Mouse (Mus musculus): ENCODE measurements at regions not wholly inside any gene's neighbourhood (a gene's known extent, or its start where the extent isn't known, plus 50 kb on each side); places are given as distances from the start of the nearest gene placed in this dataset.

DNA sequence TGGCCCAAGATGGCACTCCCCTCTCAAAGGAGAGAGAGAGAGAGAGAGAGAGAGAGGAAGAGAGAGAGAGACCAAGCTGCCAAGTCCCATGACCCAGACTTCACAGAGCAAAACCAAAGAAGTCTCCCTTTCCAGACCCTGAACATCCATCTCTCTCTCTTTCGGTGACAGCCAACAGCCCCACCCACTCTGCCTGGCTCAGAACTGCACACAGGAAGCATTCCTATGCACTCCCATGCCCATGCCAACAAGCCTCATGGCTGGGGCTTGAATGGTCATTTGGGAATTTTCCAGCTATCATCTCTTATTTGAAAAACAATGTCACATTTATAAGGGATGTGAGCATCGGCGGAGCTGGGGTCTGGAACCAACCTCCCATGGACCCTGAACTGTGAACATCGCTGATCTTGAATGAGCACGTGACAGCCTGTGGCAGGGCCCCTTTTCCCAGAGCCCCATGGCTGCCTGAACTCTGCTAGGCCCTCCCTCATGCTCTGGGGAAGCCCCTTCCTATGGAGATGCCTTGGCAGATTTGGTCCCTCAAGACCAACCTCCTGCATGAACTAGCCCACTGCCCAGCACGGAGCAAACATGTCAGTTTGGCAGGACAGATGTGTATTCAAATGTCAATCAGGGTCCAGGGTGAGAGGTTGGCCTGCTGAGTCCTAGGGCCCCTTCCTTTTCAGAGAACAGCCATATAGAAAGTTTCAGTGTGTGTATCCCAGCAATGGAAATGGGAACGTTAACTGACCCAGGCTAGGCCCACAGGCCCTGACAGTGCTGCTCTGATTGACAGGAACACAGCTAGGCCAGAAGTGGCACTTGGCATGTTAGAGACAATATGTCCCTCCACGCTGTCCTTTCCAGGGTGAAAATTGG lies 244.8 kb upstream of the Rtl1 start:
- no peak overlapping the region for H3K9ac ChIP-seq
- H3K36me3 ChIP-seq: no peaks in the 10 kb centered on the region
- no peak overlapping the region for H3K27ac ChIP-seq (replicated peaks)
- no peak overlapping the region for H3K4me3 ChIP-seq
- no peak overlapping the region for H3K4me2 ChIP-seq
- 0 out of 2 replicates have a peak, but pooled peaks have one; percentile 11 for ATAC-seq (ENCODE audit: low read depth)
- peaks cover 4% of the 10 kb centered on the region; the same call in 1 of the 2 replicates for H3K27me3 ChIP-seq
- peaks cover 17% of the 10 kb centered on the region for H3K4me1 ChIP-seq (replicated peaks)
- no peaks in the 10 kb centered on the region for H3K9me3 ChIP-seq
- 67% methylated on average over 8 of the region's 8 CpGs for WGBS

DNA sequence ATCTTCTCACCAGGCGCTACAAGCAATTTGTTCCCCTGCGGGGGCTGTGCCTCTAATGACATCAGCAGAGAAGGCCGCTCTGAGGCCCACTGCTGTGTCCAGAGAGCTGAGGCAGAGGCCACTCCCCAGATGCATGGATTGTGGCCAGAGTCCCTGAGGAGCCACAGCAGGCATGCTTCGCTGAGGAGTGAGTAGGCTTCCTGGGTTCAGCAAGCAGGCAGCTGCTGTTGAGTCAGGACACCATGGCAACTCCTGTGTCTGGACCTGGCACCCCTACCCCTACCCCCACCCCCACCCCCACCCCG lies 245.4 kb upstream of the Rtl1 start:
- ATAC-seq (ENCODE audit: low read depth): no peak
- Histone ChIP-seq H3K4me3 (no peak overlapping the region), H3K9ac (no peak overlapping the region), H3K36me3 (no peaks in the 10 kb centered on the region), H3K4me2 (no peak overlapping the region), H3K27me3 (peaks cover 4% of the 10 kb centered on the region; the same call in 1 of the 2 replicates), H3K4me1 (replicated peaks) (peaks cover 11% of the 10 kb centered on the region), H3K27ac (replicated peaks) (no peak overlapping the region), H3K9me3 (no peaks in the 10 kb centered on the region)
- 30% methylated on average over 5 of the region's 5 CpGs for WGBS

DNA sequence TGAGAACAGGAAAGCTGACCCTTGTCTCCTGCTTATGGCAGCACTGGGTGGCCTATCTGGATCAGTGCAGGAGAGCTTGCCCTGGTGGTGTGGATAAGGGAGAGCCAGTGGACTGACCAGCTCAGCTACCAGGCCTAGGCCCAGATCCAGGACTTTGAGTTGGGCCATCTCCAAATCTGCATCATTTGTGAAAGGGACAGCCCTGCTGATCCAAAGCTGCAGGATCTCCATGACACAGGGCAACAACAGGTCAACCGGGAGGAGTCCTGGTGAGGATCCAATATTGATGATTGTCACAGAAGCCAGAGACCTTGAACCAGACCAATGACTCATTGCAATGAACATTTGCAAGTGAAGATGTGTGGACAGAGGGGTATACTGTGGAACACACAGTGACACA lies 256.2 kb upstream of the Rtl1 start:
- Histone ChIP-seq H3K4me1 (replicated peaks) (no peaks in the 10 kb centered on the region), H3K9ac (no peak overlapping the region), H3K27ac (replicated peaks) (no peak overlapping the region), H3K4me3 (no peak overlapping the region), H3K27me3 (no peaks in the 10 kb centered on the region), H3K4me2 (no peak overlapping the region), H3K9me3 (peaks cover 12% of the 10 kb centered on the region), H3K36me3 (no peaks in the 10 kb centered on the region)
- WGBS: 94% methylated on average over 1 of the region's 1 CpGs
- no peak for ATAC-seq (ENCODE audit: low read depth)

DNA sequence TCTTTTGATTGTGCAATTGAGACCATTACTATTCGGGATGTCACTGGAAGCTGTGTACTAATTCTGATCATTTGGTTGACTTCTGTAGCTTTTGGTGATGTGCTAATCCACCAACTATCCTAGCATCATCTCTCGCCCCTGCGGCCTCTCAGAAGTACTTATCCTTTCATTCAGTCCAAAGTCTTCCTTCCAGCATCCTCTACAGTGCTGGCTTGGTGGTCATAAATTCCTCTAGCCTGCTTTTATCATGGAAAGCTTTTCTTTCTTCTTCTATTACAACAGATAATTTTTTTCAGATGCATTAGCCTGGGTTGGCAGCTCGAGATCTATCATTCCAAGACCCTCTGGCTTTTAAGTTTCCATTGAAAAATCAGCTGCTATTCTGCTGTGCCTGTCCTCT lies 257.6 kb upstream of the Rtl1 start:
- 59% methylated on average over 4 of the region's 4 CpGs for WGBS
- H3K27ac ChIP-seq (replicated peaks): no peak overlapping the region
- H3K27me3 ChIP-seq: no peaks in the 10 kb centered on the region
- no peak for ATAC-seq (ENCODE audit: low read depth)
- no peak overlapping the region for H3K4me3 ChIP-seq
- H3K9me3 ChIP-seq: peaks cover 10% of the 10 kb centered on the region
- H3K36me3 ChIP-seq: no peaks in the 10 kb centered on the region
- no peaks in the 10 kb centered on the region for H3K4me1 ChIP-seq (replicated peaks)
- no peak overlapping the region for H3K9ac ChIP-seq
- no peak overlapping the region for H3K4me2 ChIP-seq

DNA sequence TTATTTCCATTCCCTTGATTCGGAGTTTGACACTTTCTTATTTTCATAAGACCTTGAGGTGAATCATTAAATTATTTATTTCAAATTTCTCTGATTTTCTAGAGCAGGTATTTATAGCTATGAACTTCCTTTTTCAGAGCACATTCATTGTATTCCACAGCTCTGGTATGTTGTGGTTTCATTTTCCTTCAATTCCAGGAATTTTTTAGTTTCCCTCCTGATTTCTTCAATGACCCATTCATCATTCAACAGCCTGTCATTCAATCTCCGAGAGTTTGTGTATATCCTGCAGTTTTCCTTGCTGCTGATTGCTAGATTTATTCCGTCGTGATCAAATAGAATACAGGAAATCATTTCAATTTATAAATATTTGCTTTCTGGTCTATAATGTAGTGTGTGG lies 264.7 kb upstream of the Rtl1 start:
- no peaks in the 10 kb centered on the region for H3K36me3 ChIP-seq
- no peaks in the 10 kb centered on the region for H3K4me1 ChIP-seq (replicated peaks)
- WGBS: 79% methylated on average over 4 of the region's 4 CpGs
- no peak for ATAC-seq (ENCODE audit: low read depth)
- no peak overlapping the region for H3K4me2 ChIP-seq
- H3K9me3 ChIP-seq: no peaks in the 10 kb centered on the region
- H3K27ac ChIP-seq (replicated peaks): no peak overlapping the region
- no peak overlapping the region for H3K4me3 ChIP-seq
- no peak overlapping the region for H3K9ac ChIP-seq
- no peaks in the 10 kb centered on the region for H3K27me3 ChIP-seq

DNA sequence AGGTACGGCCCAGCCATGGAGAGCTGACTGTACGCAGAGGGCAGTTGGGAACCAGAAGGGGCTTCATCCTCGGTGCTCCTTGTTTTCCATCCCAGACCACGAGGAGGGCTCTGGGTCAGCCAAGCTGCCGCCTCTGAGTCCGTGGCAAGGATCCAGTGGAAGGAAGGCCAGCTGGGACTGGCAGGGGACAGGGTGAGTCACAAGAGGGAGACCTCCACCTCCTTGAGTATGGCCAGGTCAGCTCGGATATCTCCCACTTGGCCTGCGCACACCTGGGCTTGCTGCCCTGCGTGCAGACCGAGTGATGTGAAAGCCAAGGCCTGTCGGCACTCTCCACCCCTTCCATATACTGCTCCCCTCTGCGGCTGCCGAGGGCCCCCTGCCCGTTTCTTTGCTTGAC lies 270.9 kb upstream of the Rtl1 start:
- 89% methylated on average over 14 of the region's 14 CpGs for WGBS
- Histone ChIP-seq H3K27ac (replicated peaks) (no peak overlapping the region), H3K4me3 (no peak overlapping the region)

DNA sequence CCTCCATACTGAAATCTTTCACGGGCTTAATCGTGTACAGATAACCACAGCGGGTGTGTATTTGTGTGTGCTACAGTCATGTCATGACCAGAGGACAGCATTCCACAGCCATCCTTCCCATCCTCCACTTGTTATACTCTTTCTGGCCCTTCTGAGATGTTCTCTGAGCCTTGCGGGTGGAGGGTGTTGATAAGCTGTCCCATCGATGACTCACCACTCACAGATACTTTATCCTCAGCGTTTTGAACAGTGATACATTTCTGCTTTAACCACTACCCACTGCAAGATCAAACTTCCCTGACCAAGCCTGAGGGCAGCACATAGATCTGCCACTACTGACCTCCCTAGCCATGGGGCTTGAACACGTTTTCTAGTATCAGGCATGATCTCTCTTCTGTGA lies 274.3 kb upstream of the Rtl1 start:
- Histone ChIP-seq H3K27me3 (no peaks in the 10 kb centered on the region), H3K27ac (replicated peaks) (no peak overlapping the region), H3K4me3 (no peak overlapping the region), H3K9ac (no peak overlapping the region), H3K4me2 (no peak overlapping the region), H3K36me3 (no peaks in the 10 kb centered on the region), H3K4me1 (replicated peaks) (no peaks in the 10 kb centered on the region), H3K9me3 (no peaks in the 10 kb centered on the region)
- ATAC-seq (ENCODE audit: low read depth): no peak
- WGBS: 90% methylated on average over 7 of the region's 7 CpGs

More for the DNA sequence above, 270.9 kb upstream of the Rtl1 start:
- Histone ChIP-seq H3K36me3 (no peaks in the 10 kb centered on the region), H3K9ac (no peak overlapping the region), H3K4me2 (no peak overlapping the region), H3K4me1 (replicated peaks) (no peaks in the 10 kb centered on the region), H3K9me3 (no peaks in the 10 kb centered on the region), H3K27me3 (no peaks in the 10 kb centered on the region)
- ATAC-seq (ENCODE audit: low read depth): no peak

DNA sequence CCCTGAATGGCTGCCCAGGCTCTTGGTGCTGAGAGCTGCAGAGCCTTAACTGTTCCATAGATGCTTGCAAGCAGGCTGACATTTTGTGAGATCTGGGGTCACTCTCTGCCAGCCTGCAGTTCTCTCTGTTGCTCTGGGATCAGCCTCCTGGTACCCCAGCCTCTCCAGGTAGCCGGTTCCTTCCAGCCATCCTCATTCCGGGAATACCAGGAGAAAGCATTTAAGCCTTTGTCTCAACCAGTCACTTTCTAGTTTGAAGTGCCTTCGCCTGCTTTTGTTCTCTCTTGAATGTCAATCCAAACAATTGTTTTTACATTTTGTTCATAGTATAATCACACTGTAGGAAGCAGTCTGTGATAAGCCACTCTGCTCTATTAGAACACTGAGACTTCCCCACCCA lies 281.0 kb upstream of the Rtl1 start:
- no peaks in the 10 kb centered on the region for H3K27me3 ChIP-seq
- H3K9me3 ChIP-seq: no peaks in the 10 kb centered on the region
- no peak overlapping the region for H3K9ac ChIP-seq
- H3K27ac ChIP-seq (replicated peaks): no peak overlapping the region
- ATAC-seq (ENCODE audit: low read depth): no peak
- WGBS: 47% methylated on average over 3 of the region's 3 CpGs
- H3K36me3 ChIP-seq: no peaks in the 10 kb centered on the region
- no peak overlapping the region for H3K4me2 ChIP-seq
- peaks cover 3% of the 10 kb centered on the region for H3K4me1 ChIP-seq (replicated peaks)
- H3K4me3 ChIP-seq: no peak overlapping the region

DNA sequence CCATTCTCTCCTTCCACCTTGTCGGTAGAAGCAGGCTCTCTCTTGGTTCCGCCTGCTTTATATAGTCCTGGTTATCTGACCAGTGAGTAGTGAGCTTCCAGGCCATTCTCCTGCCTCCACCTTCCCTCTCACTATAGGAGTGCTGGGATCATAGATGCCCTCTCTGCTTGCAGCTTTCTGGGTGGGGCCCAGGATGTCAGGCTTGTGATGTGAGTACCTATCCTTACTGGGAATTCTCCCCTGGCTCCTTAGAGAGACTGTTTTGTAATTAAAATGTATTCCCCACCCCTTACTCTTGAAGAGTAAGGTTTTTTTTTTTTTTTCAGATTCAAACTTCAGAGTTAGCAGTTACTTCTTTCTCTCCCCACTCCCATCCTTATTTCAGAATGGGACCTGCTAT lies 291.1 kb upstream of the Rtl1 start:
- no peak overlapping the region for H3K4me3 ChIP-seq

DNA sequence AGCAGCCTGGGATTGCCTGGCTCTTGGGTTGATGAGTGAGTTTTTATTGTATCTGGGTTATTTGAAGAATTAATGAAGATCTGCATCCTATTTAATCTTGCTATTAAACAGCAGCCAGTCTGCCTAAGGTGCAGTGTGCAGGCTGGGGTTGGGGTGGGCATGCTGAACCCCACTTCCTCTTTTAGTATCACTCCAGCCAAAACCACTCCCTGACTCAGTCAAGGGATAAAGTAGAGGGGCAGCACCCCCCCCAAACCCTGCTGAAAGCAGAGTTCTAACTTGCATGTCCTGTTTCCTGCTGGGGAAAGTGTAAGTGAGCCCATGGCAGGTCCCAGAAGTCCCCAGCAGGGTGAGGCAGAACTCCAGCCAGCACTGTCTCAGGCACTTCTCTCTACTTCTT lies 292.7 kb upstream of the Rtl1 start:
- Histone ChIP-seq H3K27me3 (no peaks in the 10 kb centered on the region), H3K4me1 (replicated peaks) (no peaks in the 10 kb centered on the region), H3K4me3 (no peak overlapping the region), H3K36me3 (no peaks in the 10 kb centered on the region), H3K9me3 (no peaks in the 10 kb centered on the region), H3K4me2 (no peak overlapping the region), H3K27ac (replicated peaks) (no peak overlapping the region), H3K9ac (no peak overlapping the region)
- no peak for ATAC-seq (ENCODE audit: low read depth)

More for the DNA sequence above, 291.1 kb upstream of the Rtl1 start:
- no peak for ATAC-seq (ENCODE audit: low read depth)
- no peak overlapping the region for H3K27ac ChIP-seq (replicated peaks)
- no peaks in the 10 kb centered on the region for H3K9me3 ChIP-seq
- H3K9ac ChIP-seq: no peak overlapping the region
- WGBS: 81% methylated on average over 2 of the region's 2 CpGs
- H3K27me3 ChIP-seq: no peaks in the 10 kb centered on the region
- H3K4me1 ChIP-seq (replicated peaks): no peaks in the 10 kb centered on the region
- H3K4me2 ChIP-seq: no peak overlapping the region
- no peaks in the 10 kb centered on the region for H3K36me3 ChIP-seq

DNA sequence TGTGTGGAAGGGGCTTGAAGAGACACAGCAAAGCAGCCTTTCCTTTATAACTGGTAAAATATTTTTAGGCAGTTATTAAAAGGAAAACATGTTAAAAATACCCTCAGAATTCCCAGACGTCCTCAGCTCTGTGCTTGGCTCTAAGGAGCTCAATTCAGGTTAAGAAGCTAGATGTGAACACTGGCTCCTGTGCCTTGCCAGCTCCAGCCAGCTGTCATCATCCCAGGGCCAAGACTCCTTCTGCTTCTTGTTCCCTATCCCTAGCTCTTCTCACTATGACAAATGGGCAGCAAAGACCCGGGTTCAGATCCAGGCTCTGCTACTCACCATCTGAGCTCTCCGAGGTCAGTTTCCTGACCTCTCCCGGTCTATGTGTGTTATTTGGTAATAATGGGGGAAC lies 293.5 kb upstream of the Rtl1 start:
- no peak for ATAC-seq (ENCODE audit: low read depth)
- no peaks in the 10 kb centered on the region for H3K9me3 ChIP-seq
- no peaks in the 10 kb centered on the region for H3K36me3 ChIP-seq
- H3K4me2 ChIP-seq: no peak overlapping the region
- no peak overlapping the region for H3K9ac ChIP-seq
- 77% methylated on average over 4 of the region's 4 CpGs for WGBS
- no peak overlapping the region for H3K27ac ChIP-seq (replicated peaks)
- H3K27me3 ChIP-seq: no peaks in the 10 kb centered on the region
- no peak overlapping the region for H3K4me3 ChIP-seq
- H3K4me1 ChIP-seq (replicated peaks): no peaks in the 10 kb centered on the region

DNA sequence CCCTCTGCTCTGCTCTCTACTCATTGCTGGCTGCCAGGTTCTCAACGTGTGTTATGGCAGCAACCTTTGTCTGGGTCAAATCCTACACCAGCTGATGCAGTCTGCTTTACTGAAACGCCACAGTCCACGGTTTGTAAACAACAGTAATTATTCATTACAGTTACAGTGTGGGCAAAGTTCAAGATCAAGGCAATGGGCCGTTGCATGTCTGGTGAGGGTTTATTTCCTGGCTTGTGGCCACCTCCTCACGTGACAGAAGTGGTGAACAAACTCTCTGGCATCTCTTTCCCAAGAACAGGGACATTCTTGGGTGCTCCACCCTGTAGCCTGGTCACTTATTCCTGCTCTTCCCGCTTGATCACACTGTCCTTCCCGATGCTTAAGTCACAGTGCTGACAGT lies 295.3 kb upstream of the Rtl1 start:
- Histone ChIP-seq H3K9me3 (no peaks in the 10 kb centered on the region), H3K4me1 (replicated peaks) (no peaks in the 10 kb centered on the region), H3K27ac (replicated peaks) (no peak overlapping the region), H3K4me3 (no peak overlapping the region), H3K9ac (no peak overlapping the region), H3K4me2 (no peak overlapping the region), H3K36me3 (no peaks in the 10 kb centered on the region), H3K27me3 (no peaks in the 10 kb centered on the region)
- no peak for ATAC-seq (ENCODE audit: low read depth)
- 76% methylated on average over 7 of the region's 7 CpGs for WGBS

DNA sequence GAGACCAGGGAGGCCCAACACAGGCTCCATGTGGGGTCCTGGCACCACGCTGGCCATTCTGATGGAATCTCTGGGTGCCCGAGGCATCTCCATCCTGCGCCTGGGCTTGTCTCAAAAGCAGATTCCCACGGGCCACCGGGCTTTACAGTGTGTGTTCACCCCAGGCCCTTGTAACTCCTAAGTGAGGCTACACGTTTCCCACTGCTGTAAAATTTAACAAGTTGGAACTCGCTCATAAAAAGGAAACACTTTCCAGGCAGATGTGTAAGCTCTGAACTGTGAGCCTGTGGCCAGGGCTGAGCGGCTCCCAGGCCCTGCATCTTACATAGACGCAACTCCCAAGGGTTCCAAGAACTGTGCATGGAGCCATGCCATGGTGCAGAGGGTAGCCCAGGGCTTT lies 296.3 kb upstream of the Rtl1 start:
- Histone ChIP-seq H3K9ac (no peak overlapping the region), H3K27ac (replicated peaks) (no peak overlapping the region), H3K4me1 (replicated peaks) (no peaks in the 10 kb centered on the region), H3K4me2 (no peak overlapping the region), H3K27me3 (no peaks in the 10 kb centered on the region), H3K4me3 (no peak overlapping the region), H3K9me3 (no peaks in the 10 kb centered on the region), H3K36me3 (no peaks in the 10 kb centered on the region)
- no peak for ATAC-seq (ENCODE audit: low read depth)
- 88% methylated on average over 9 of the region's 9 CpGs for WGBS

All from neural tube, embryonic 13.5 days (tissue).